Mouse (Mus musculus) neural tube, embryonic 15.5 days (tissue): Measurements from ENCODE around the gene Rbm8a. TPM values are rescaled to one million over a fixed set of nuclear protein-coding genes. Genes with fewer than 3 reads are reported as not detected.
A peak's percentile ranks its signal among the peaks of the same experiment; 100 is the strongest.
"Not testable (repeated sequence)": the region's sequence is repeated elsewhere in the genome, so short reads cannot be mapped to it uniquely, and the experiment has no call there.

Experiments used
- ATAC-seq: fragments of 200-750 bp; cut with Nextera tagmentation; 2 replicates; pipeline ENCODE4 v1.8.0; 2017; ENCODE audit warnings: mild to moderate bottlenecking, moderate TSS enrichment, moderate library complexity; ENCODE audit not compliant: low FRiP score
- H3K27ac ChIP-seq: fragments of 300-500 bp; sonication (generic); replicated peaks from 2 replicates; pipeline ENCODE4 v1.5.1; 2015; ENCODE audit warnings: mild to moderate bottlenecking, inconsistent platforms
- H3K27me3 ChIP-seq: fragments of 300-500 bp; sonication (generic); replicated peaks from 2 replicates; pipeline ENCODE4 v1.6.1; 2015; ENCODE audit warnings: inconsistent platforms
- H3K36me3 ChIP-seq: fragments of 300-500 bp; sonication (generic); 2 replicates; pipeline ENCODE4 v1.6.1; 2015; ENCODE audit warnings: inconsistent platforms
- H3K4me1 ChIP-seq: fragments of 300-500 bp; sonication (generic); 2 replicates; pipeline ENCODE4 v1.6.1; 2015; ENCODE audit warnings: inconsistent platforms
- H3K4me2 ChIP-seq: fragments of 300-500 bp; sonication (generic); 2 replicates; pipeline ENCODE4 v1.6.1; 2015; ENCODE audit warnings: inconsistent platforms, mild to moderate bottlenecking, moderate library complexity
- H3K4me3 ChIP-seq: fragments of 300-500 bp; sonication (generic); replicated peaks from 2 replicates; pipeline ENCODE4 v1.5.1; 2015; ENCODE audit warnings: mild to moderate bottlenecking, inconsistent platforms
- H3K9ac ChIP-seq: fragments of 300-500 bp; sonication (generic); replicated peaks from 2 replicates; pipeline ENCODE4 v1.6.1; 2015; ENCODE audit warnings: mild to moderate bottlenecking, inconsistent platforms
- H3K9me3 ChIP-seq: fragments of 300-500 bp; sonication (generic); replicated peaks from 2 replicates; pipeline ENCODE4 v1.6.1; 2016; ENCODE audit warnings: inconsistent platforms
- WGBS: fragments of 180-500 bp; shearing (Covaris S2); methylation state at CpG from one replicate; pipeline ENCODE4 v1.1.7; 2015; ENCODE audit warnings: mixed read lengths; 5-methylcytosine and 5-hydroxymethylcytosine counted together
- polyA plus RNA-seq: library from polyadenylated mRNA; unstranded; fragments of >200 nt; fragmentation: Nextera tagmentation; extraction: Ambion mirVana; gene quantifications from 2 replicates; pipeline ENCODE4 v1.2.1, GENCODE M21; 2015

Gene Rbm8a
- polyA plus RNA-seq, 1 experiment from 2014 or later: 108 TPM

GRCm38 (mm10) chr3:96597435-96597891 is 32.3 kb upstream of the Rbm8a start:
- Histone ChIP-seq H3K36me3 (no peaks in the 10 kb centered on the region), H3K4me3 (peak overlapping the region; percentile 62), H3K27me3 (no peaks in the 10 kb centered on the region), H3K4me1 (peaks cover 72% of the 10 kb centered on the region), H3K9ac (peak overlapping the region; percentile 76), H3K27ac (peak overlapping the region; percentile 77), H3K9me3 (no peaks in the 10 kb centered on the region), H3K4me2 (peak overlapping the region; percentile 97)
- WGBS: under 1% methylated on average over 40 of the region's 40 CpGs
- peak; percentile 0; the same call in 1 of the 2 replicates for ATAC-seq

GRCm38 (mm10) chr3:96598156-96599068 is 31.3 kb upstream of the Rbm8a start:
- Histone ChIP-seq H3K36me3 (no peaks in the 10 kb centered on the region), H3K27ac (peak overlapping the region; percentile 77), H3K4me2 (peak overlapping the region; percentile 97), H3K4me3 (peak overlapping the region; percentile 62), H3K27me3 (no peaks in the 10 kb centered on the region), H3K4me1 (peaks cover 72% of the 10 kb centered on the region), H3K9me3 (no peaks in the 10 kb centered on the region), H3K9ac (peak overlapping the region; percentile 76)
- 3% methylated on average over 52 of the region's 54 CpGs for WGBS
- ATAC-seq: no peak

GRCm38 (mm10) chr3:96599069-96599393 is 30.7 kb upstream of the Rbm8a start:
- 0 out of 2 replicates have a peak overlapping the region, but pooled peaks have one; percentile 76 for H3K9ac ChIP-seq
- H3K27ac ChIP-seq: no peak overlapping the region
- WGBS: 46% methylated on average over 8 of the region's 8 CpGs
- H3K4me3 ChIP-seq: peak overlapping the region; percentile 62; the same call in 1 of the 2 replicates
- H3K36me3 ChIP-seq: no peaks in the 10 kb centered on the region
- H3K4me1 ChIP-seq: peaks cover 79% of the 10 kb centered on the region
- no peaks in the 10 kb centered on the region for H3K27me3 ChIP-seq
- no peaks in the 10 kb centered on the region for H3K9me3 ChIP-seq
- peak overlapping the region; percentile 97 for H3K4me2 ChIP-seq
- ATAC-seq: no peak

GRCm38 (mm10) chr3:96599411-96599810 is 30.3 kb upstream of the Rbm8a start:
- H3K9ac ChIP-seq: 0 out of 2 replicates have a peak overlapping the region, but pooled peaks have one; percentile 76
- 83% methylated on average over 3 of the region's 3 CpGs for WGBS
- peak overlapping the region; percentile 97 for H3K4me2 ChIP-seq
- no peak overlapping the region for H3K4me3 ChIP-seq
- no peaks in the 10 kb centered on the region for H3K36me3 ChIP-seq
- H3K27me3 ChIP-seq: no peaks in the 10 kb centered on the region
- H3K9me3 ChIP-seq: no peaks in the 10 kb centered on the region
- peaks cover 82% of the 10 kb centered on the region for H3K4me1 ChIP-seq
- H3K27ac ChIP-seq: no peak overlapping the region
- ATAC-seq: no peak

- Histone ChIP-seq H3K9me3 (no peaks in the 10 kb centered on the region), H3K4me1 (peaks cover 91% of the 10 kb centered on the region), H3K4me2 (peak within 1 kb of the TSS; percentile 74), H3K9ac (peak within 1 kb of the TSS; percentile 94), H3K36me3 (no peaks in the 10 kb centered on the region), H3K4me3 (peak within 1 kb of the TSS; percentile 79), H3K27ac (peak within 1 kb of the TSS; percentile 96), H3K27me3 (no peaks in the 10 kb centered on the region)
- ATAC-seq: peak; percentile 92
- WGBS: under 1% methylated on average over 27 of the region's 27 CpGs
These were observed 29.0 kb upstream of the Rbm8a start, which contains the start of gene Lix1l for GRCm38 (mm10) chr3:96600639-96601250. Gene Lix1l (plus strand): TSS chr3:96601149.

- Histone ChIP-seq H3K9ac (peak overlapping the region; percentile 94), H3K27ac (peak overlapping the region; percentile 96), H3K27me3 (no peaks in the 10 kb centered on the region), H3K9me3 (no peaks in the 10 kb centered on the region), H3K4me3 (peak overlapping the region; percentile 79), H3K36me3 (no peaks in the 10 kb centered on the region), H3K4me2 (peak overlapping the region; percentile 74), H3K4me1 (peaks cover 89% of the 10 kb centered on the region)
- 0% methylated on average over 18 of the region's 40 CpGs for WGBS
- ATAC-seq: peak; percentile 62
These were observed 28.4 kb upstream of the Rbm8a start for GRCm38 (mm10) chr3:96601251-96601787.

- 16% methylated on average over 10 of the region's 10 CpGs for WGBS
- no peak for ATAC-seq
- H3K27ac ChIP-seq: peak overlapping the region; percentile 96
- H3K4me3 ChIP-seq: peak overlapping the region; percentile 79
- H3K4me1 ChIP-seq: peaks cover 85% of the 10 kb centered on the region
- no peaks in the 10 kb centered on the region for H3K9me3 ChIP-seq
- peak overlapping the region; percentile 74 for H3K4me2 ChIP-seq
- H3K27me3 ChIP-seq: no peaks in the 10 kb centered on the region
- H3K36me3 ChIP-seq: no peaks in the 10 kb centered on the region
- H3K9ac ChIP-seq: peak overlapping the region; percentile 94
These were observed 27.6 kb upstream of the Rbm8a start for GRCm38 (mm10) chr3:96601941-96602703.

- WGBS: 23% methylated on average over 5 of the region's 5 CpGs
- H3K27ac ChIP-seq: peak overlapping the region; percentile 96
These were observed 27.0 kb upstream of the Rbm8a start for GRCm38 (mm10) chr3:96602704-96603084.

GRCm38 (mm10) chr3:96603311-96603710 is 26.4 kb upstream of the Rbm8a start:
- H3K9me3 ChIP-seq: no peaks in the 10 kb centered on the region
- WGBS: 30% methylated on average over 5 of the region's 5 CpGs
- peak overlapping the region; percentile 79 for H3K4me3 ChIP-seq
- no peaks in the 10 kb centered on the region for H3K27me3 ChIP-seq
- peaks cover 75% of the 10 kb centered on the region for H3K4me1 ChIP-seq
- peak overlapping the region; percentile 96 for H3K27ac ChIP-seq
- peak overlapping the region; percentile 94 for H3K9ac ChIP-seq
- no peak for ATAC-seq
- H3K4me2 ChIP-seq: peak overlapping the region; percentile 74
- no peaks in the 10 kb centered on the region for H3K36me3 ChIP-seq

More at GRCm38 (mm10) chr3:96602704-96603084, 27.0 kb upstream of the Rbm8a start:
- peak overlapping the region; percentile 74 for H3K4me2 ChIP-seq
- peaks cover 82% of the 10 kb centered on the region for H3K4me1 ChIP-seq
- H3K9me3 ChIP-seq: no peaks in the 10 kb centered on the region
- ATAC-seq: no peak
- H3K9ac ChIP-seq: peak overlapping the region; percentile 94
- peak overlapping the region; percentile 79 for H3K4me3 ChIP-seq
- no peaks in the 10 kb centered on the region for H3K27me3 ChIP-seq
- H3K36me3 ChIP-seq: no peaks in the 10 kb centered on the region

- H3K4me3 ChIP-seq, H3K4me2 ChIP-seq, ATAC-seq, H3K9me3 ChIP-seq, H3K36me3 ChIP-seq, H3K27me3 ChIP-seq, H3K9ac ChIP-seq, H3K27ac ChIP-seq: not testable (repeated sequence)
- 88% methylated on average over 4 of the region's 4 CpGs for WGBS
- peaks cover 51% of the 10 kb centered on the region for H3K4me1 ChIP-seq
These were observed 23.7 kb upstream of the Rbm8a start for GRCm38 (mm10) chr3:96606007-96606406.

- no peak for ATAC-seq
- 90% methylated on average over 4 of the region's 4 CpGs for WGBS
- Histone ChIP-seq H3K4me2 (no peak overlapping the region), H3K27ac (no peak overlapping the region), H3K27me3 (no peaks in the 10 kb centered on the region), H3K9ac (no peak overlapping the region), H3K4me3 (no peak overlapping the region), H3K4me1 (peaks cover 51% of the 10 kb centered on the region), H3K36me3 (no peaks in the 10 kb centered on the region), H3K9me3 (no peaks in the 10 kb centered on the region)
These were observed 23.1 kb upstream of the Rbm8a start for GRCm38 (mm10) chr3:96606618-96607017.
